Mouse (Mus musculus) hindbrain, embryonic 13.5 days (tissue): ENCODE measurements at regions not wholly inside any gene's neighbourhood (a gene's known extent, or its start where the extent isn't known, plus 50 kb on each side); places are given as distances from the start of the nearest gene placed in this dataset.

ENCODE experiments used
- ATAC-seq: fragments of 200-750 bp; cut with Nextera tagmentation; 2 replicates; pipeline ENCODE4 v1.8.0; 2017; ENCODE audit warnings: moderate TSS enrichment; ENCODE audit not compliant: low FRiP score
- H3K27ac ChIP-seq: fragments of 300-500 bp; sonication (generic); 2 replicates; pipeline ENCODE4 v1.5.1; 2015; ENCODE audit warnings: inconsistent platforms, mild to moderate bottlenecking, moderate library complexity
- H3K27me3 ChIP-seq: fragments of 300-500 bp; sonication (generic); 2 replicates; pipeline ENCODE4 v1.6.1; 2015; ENCODE audit warnings: mild to moderate bottlenecking, inconsistent platforms
- H3K36me3 ChIP-seq: fragments of 300-500 bp; sonication (generic); 2 replicates; pipeline ENCODE4 v1.6.1; 2015; ENCODE audit warnings: mild to moderate bottlenecking, inconsistent platforms
- H3K4me1 ChIP-seq: fragments of 300-500 bp; sonication (generic); replicated peaks from 2 replicates; pipeline ENCODE4 v1.6.1; 2015; ENCODE audit warnings: inconsistent platforms
- H3K4me2 ChIP-seq: fragments of 300-500 bp; sonication (generic); 2 replicates; pipeline ENCODE4 v1.6.1; 2015; ENCODE audit warnings: inconsistent platforms, mild to moderate bottlenecking, moderate library complexity
- H3K4me3 ChIP-seq: fragments of 300-500 bp; sonication (generic); 2 replicates; pipeline ENCODE4 v1.5.1; 2015; ENCODE audit warnings: mild to moderate bottlenecking, inconsistent platforms
- H3K9ac ChIP-seq: fragments of 300-500 bp; sonication (generic); 2 replicates; pipeline ENCODE4 v1.6.1; 2015; ENCODE audit warnings: mild to moderate bottlenecking, inconsistent platforms
- H3K9me3 ChIP-seq: fragments of 300-500 bp; sonication (generic); 2 replicates; pipeline ENCODE4 v1.6.1; 2016; ENCODE audit warnings: inconsistent platforms
- WGBS: fragments of 180-500 bp; shearing (Covaris S2); methylation state at CpG from one replicate; pipeline ENCODE4 v1.1.7; 2015; 5-methylcytosine and 5-hydroxymethylcytosine counted together

GRCm38 (mm10) chr16:71622664-71623063 is 685.4 kb upstream of the Robo1 start:
- H3K36me3 ChIP-seq = no peaks in the 10 kb centered on the region
- H3K9me3 ChIP-seq = no peaks in the 10 kb centered on the region
- ATAC-seq = no peak
- no peak overlapping the region for H3K4me2 ChIP-seq
- no peaks in the 10 kb centered on the region for H3K27me3 ChIP-seq
- H3K27ac ChIP-seq = no peak overlapping the region
- no peak overlapping the region for H3K9ac ChIP-seq
- 0 out of 2 replicates have a peak, but pooled peaks cover 2% of the 10 kb centered on the region for H3K4me1 ChIP-seq
- H3K4me3 ChIP-seq = no peak overlapping the region
- WGBS = 60% methylated on average over 8 of the region's 8 CpGs

GRCm38 (mm10) chr16:71640361-71640760 is 667.7 kb upstream of the Robo1 start:
- H3K27ac ChIP-seq = no peak overlapping the region
- no peak overlapping the region for H3K4me2 ChIP-seq
- no peaks in the 10 kb centered on the region for H3K27me3 ChIP-seq
- no peak overlapping the region for H3K9ac ChIP-seq
- H3K4me3 ChIP-seq = no peak overlapping the region
- no peaks in the 10 kb centered on the region for H3K4me1 ChIP-seq
- WGBS = 76% methylated on average over 2 of the region's 2 CpGs
- no peak for ATAC-seq
- H3K36me3 ChIP-seq = no peaks in the 10 kb centered on the region
- no peaks in the 10 kb centered on the region for H3K9me3 ChIP-seq

GRCm38 (mm10) chr16:71643223-71643622 is 664.9 kb upstream of the Robo1 start:
- Histone ChIP-seq H3K9me3 (no peaks in the 10 kb centered on the region), H3K4me2 (no peak overlapping the region), H3K4me1 (no peaks in the 10 kb centered on the region), H3K36me3 (no peaks in the 10 kb centered on the region), H3K9ac (no peak overlapping the region), H3K4me3 (no peak overlapping the region), H3K27ac (no peak overlapping the region), H3K27me3 (no peaks in the 10 kb centered on the region)
- no peak for ATAC-seq
- 49% methylated on average over 6 of the region's 6 CpGs for WGBS

DNA sequence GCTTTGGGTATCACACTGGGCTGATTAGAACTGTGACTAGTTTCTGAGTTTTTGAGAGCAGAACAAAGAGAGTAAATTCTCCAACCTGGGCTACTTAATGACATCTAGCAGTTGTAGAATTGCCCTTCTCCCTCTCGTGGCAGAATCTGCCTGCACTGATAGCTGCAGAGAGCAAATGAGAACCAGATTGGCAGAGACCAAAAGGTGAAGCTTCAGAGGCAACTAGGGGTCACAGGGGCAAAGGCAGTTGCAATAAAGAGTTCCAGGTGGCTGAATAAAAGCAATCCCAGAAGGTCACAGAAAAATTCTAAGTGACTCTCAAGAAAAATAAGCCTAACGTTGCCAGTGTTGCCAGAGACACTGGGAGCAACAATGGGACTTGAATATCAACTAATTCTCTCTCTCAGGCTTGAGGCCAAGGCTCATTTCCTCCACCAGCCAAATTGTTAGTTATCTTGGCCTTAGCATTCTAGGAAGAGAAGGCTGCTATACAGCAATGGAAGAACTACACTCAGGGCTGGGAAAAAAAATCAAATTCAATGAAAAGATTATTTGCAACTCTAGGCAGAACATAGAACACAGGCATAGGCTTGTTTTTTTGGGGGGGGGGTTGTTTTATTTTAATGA is 629.9 kb upstream of the Robo1 start:
- Histone ChIP-seq H3K27me3 (no peaks in the 10 kb centered on the region), H3K9ac (no peak overlapping the region), H3K36me3 (no peaks in the 10 kb centered on the region), H3K4me2 (no peak overlapping the region), H3K4me1 (no peaks in the 10 kb centered on the region), H3K4me3 (no peak overlapping the region), H3K9me3 (no peaks in the 10 kb centered on the region), H3K27ac (no peak overlapping the region)
- 14% methylated on average over 2 of the region's 2 CpGs for WGBS
- no peak for ATAC-seq

GRCm38 (mm10) chr16:71693464-71693863 is 614.6 kb upstream of the Robo1 start:
- Histone ChIP-seq H3K4me1 (no peaks in the 10 kb centered on the region), H3K4me3 (no peak overlapping the region), H3K27me3 (no peaks in the 10 kb centered on the region), H3K9me3 (no peaks in the 10 kb centered on the region), H3K27ac (no peak overlapping the region), H3K36me3 (no peaks in the 10 kb centered on the region), H3K9ac (no peak overlapping the region), H3K4me2 (no peak overlapping the region)
- 41% methylated on average over 4 of the region's 4 CpGs for WGBS
- no peak for ATAC-seq

DNA sequence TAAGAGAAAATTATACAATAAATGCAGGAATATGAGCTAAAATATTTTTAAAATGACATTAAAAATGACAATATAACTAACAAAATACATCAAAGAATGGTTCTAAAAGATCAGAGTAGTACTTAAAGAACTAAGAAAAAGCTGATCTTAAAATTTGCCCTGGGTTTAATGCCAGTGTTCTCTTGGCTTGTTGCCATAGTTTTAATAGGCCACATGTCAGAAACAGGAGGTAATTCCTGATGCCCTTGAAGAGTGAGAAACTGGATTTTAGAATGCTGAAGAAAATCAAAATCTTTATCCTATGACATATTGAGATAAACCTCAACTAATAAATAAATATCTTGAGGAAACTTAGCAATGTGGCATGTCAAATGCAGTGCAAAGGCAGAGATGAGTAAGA is 602.3 kb upstream of the Robo1 start:
- no peaks in the 10 kb centered on the region for H3K36me3 ChIP-seq
- ATAC-seq = no peak
- no peak overlapping the region for H3K4me2 ChIP-seq
- no peaks in the 10 kb centered on the region for H3K4me1 ChIP-seq
- H3K9ac ChIP-seq = no peak overlapping the region
- H3K27me3 ChIP-seq = no peaks in the 10 kb centered on the region
- H3K27ac ChIP-seq = no peak overlapping the region
- H3K9me3 ChIP-seq = no peaks in the 10 kb centered on the region
- no peak overlapping the region for H3K4me3 ChIP-seq

GRCm38 (mm10) chr16:71709684-71710083 is 598.4 kb upstream of the Robo1 start:
- Histone ChIP-seq H3K4me2 (no peak overlapping the region), H3K36me3 (no peaks in the 10 kb centered on the region), H3K4me3 (no peak overlapping the region), H3K9ac (no peak overlapping the region), H3K27ac (no peak overlapping the region), H3K4me1 (no peaks in the 10 kb centered on the region), H3K27me3 (no peaks in the 10 kb centered on the region), H3K9me3 (no peaks in the 10 kb centered on the region)
- ATAC-seq = no peak
- WGBS = 79% methylated on average over 3 of the region's 3 CpGs

DNA sequence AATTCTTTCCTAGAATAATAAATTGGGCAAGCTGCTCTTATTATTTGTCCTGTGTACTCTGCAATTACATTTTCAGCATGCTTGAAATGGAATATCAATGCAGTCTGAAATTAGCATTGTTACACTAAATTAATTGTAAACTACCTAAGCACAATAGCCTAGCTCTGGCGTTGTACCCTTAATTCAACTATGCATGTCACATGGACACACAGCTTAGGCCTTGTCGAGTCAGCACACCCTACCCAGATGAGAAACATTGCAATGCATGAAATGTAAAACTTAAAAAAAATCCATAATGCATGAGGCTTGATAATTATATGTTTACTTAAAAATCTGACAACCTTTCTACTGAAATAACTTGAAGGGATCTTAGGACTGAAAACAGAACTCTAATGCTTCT is 596.2 kb upstream of the Robo1 start:
- Histone ChIP-seq H3K4me3 (no peak overlapping the region), H3K9me3 (no peaks in the 10 kb centered on the region), H3K27ac (no peak overlapping the region), H3K36me3 (no peaks in the 10 kb centered on the region), H3K9ac (no peak overlapping the region), H3K4me2 (no peak overlapping the region), H3K4me1 (no peaks in the 10 kb centered on the region), H3K27me3 (no peaks in the 10 kb centered on the region)
- WGBS = 44% methylated on average over 2 of the region's 2 CpGs
- ATAC-seq = no peak

GRCm38 (mm10) chr16:71717207-71717606 is 590.9 kb upstream of the Robo1 start:
- WGBS = 40% methylated on average over 3 of the region's 3 CpGs

DNA sequence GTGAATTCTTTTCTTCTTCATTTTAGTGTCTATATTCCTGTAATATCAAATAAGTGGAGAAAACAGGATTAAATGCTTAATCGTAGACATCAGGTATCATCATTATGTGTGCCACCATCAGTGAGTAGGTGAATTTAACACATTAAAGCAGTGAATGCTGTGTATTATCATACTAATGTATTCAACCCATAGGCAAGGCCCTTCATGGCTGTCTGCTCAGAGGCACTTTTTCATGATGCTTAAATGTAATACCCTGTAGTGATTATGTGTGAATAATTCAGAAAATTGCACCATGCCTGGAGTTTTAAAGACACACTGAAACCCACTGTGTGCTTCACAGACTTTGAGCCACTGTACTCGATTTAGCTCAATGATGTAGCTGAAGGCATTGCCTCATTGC is 583.2 kb upstream of the Robo1 start:
- Histone ChIP-seq H3K9ac (no peak overlapping the region), H3K4me2 (no peak overlapping the region), H3K4me3 (no peak overlapping the region), H3K36me3 (no peaks in the 10 kb centered on the region), H3K27ac (no peak overlapping the region), H3K4me1 (no peaks in the 10 kb centered on the region), H3K27me3 (no peaks in the 10 kb centered on the region), H3K9me3 (no peaks in the 10 kb centered on the region)
- ATAC-seq = no peak
- WGBS = 73% methylated on average over 2 of the region's 2 CpGs

More at GRCm38 (mm10) chr16:71717207-71717606, 590.9 kb upstream of the Robo1 start:
- Histone ChIP-seq H3K4me3 (no peak overlapping the region), H3K4me1 (no peaks in the 10 kb centered on the region), H3K36me3 (no peaks in the 10 kb centered on the region), H3K27me3 (no peaks in the 10 kb centered on the region), H3K9me3 (no peaks in the 10 kb centered on the region), H3K4me2 (no peak overlapping the region), H3K27ac (no peak overlapping the region), H3K9ac (no peak overlapping the region)
- no peak for ATAC-seq

GRCm38 (mm10) chr16:71737941-71738340 is 570.2 kb upstream of the Robo1 start:
- ATAC-seq = no peak

DNA sequence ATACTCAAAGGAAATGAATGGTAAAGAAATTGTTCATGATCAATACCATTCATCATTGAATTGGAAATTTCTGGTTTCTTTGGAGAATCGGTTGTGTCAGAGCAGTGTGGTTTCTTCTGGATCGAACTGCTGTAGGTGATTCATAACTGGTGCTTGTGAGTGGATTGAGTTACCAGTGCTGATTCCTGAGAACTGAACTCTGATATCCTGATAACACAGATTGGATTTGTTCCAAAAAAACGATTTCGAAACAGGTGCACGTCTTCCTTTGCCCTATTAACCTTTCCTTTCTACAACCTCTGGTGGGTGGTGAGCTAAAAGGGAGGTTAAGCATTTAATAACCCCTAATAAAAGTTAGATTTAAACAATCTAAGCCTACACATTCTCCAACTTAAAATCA is 569.0 kb upstream of the Robo1 start:
- ATAC-seq = no peak
- Histone ChIP-seq H3K9me3 (no peaks in the 10 kb centered on the region), H3K36me3 (no peaks in the 10 kb centered on the region), H3K9ac (no peak overlapping the region), H3K27me3 (no peaks in the 10 kb centered on the region), H3K4me3 (no peak overlapping the region), H3K4me1 (no peaks in the 10 kb centered on the region), H3K27ac (no peak overlapping the region), H3K4me2 (no peak overlapping the region)
- WGBS = 94% methylated on average over 5 of the region's 5 CpGs

More at GRCm38 (mm10) chr16:71737941-71738340, 570.2 kb upstream of the Robo1 start:
- no peaks in the 10 kb centered on the region for H3K36me3 ChIP-seq
- H3K4me3 ChIP-seq = no peak overlapping the region
- no peak overlapping the region for H3K4me2 ChIP-seq
- no peaks in the 10 kb centered on the region for H3K27me3 ChIP-seq
- H3K9me3 ChIP-seq = no peaks in the 10 kb centered on the region
- no peak overlapping the region for H3K9ac ChIP-seq
- H3K27ac ChIP-seq = no peak overlapping the region
- H3K4me1 ChIP-seq = no peaks in the 10 kb centered on the region
- 60% methylated on average over 2 of the region's 2 CpGs for WGBS

- Histone ChIP-seq H3K9me3 (no peaks in the 10 kb centered on the region), H3K27ac (no peak overlapping the region), H3K4me3 (no peak overlapping the region), H3K9ac (no peak overlapping the region), H3K27me3 (no peaks in the 10 kb centered on the region), H3K36me3 (no peaks in the 10 kb centered on the region), H3K4me2 (no peak overlapping the region), H3K4me1 (no peaks in the 10 kb centered on the region)
- no peak for ATAC-seq
These were observed 527.2 kb upstream of the Robo1 start for GRCm38 (mm10) chr16:71780945-71781344.
